Mouse (Mus musculus) retina, postnatal 7 days (tissue): Measurements from ENCODE around the gene Clcn7.

ENCODE experiments used
- DNase-seq: peaks from one replicate; pipeline ENCODE4 v3.0.0-alpha.2; 2012; ENCODE audit warnings: low read depth, low spot score

The Clcn7 gene

GRCm38 (mm10) chr17:25127079-25127478 lies 6.1 kb upstream of the Clcn7 start:
- no peak for DNase-seq

- no peak for DNase-seq
These were observed 5.5 kb upstream of the Clcn7 start for GRCm38 (mm10) chr17:25127681-25128080.

- DNase-seq = no peak
These were observed 3.1 kb upstream of the Clcn7 start for GRCm38 (mm10) chr17:25130060-25130459.

- DNase-seq = no peak
These were observed 2.4 kb downstream of the Clcn7 start for GRCm38 (mm10) chr17:25135622-25136021.

GRCm38 (mm10) chr17:25138803-25139202 lies 5.6 kb downstream of the Clcn7 start:
- no peak for DNase-seq

GRCm38 (mm10) chr17:25139960-25140359 lies 6.8 kb downstream of the Clcn7 start:
- no peak for DNase-seq

GRCm38 (mm10) chr17:25162161-25162560 lies 29.0 kb downstream of the Clcn7 start, which contains the start of gene Ccdc154:
Gene Ccdc154, plus strand, starts transcription at chr17:25162461.
- no peak for DNase-seq

GRCm38 (mm10) chr17:25163387-25163786 lies 30.2 kb downstream of the Clcn7 start:
- DNase-seq = no peak

- DNase-seq = no peak
These were observed 31.6 kb downstream of the Clcn7 start for GRCm38 (mm10) chr17:25164770-25165169.

GRCm38 (mm10) chr17:25165970-25166671 lies 32.9 kb downstream of the Clcn7 start:
- no peak for DNase-seq

- no peak for DNase-seq
These were observed 36.5 kb downstream of the Clcn7 start for GRCm38 (mm10) chr17:25169706-25170105.

- no peak for DNase-seq
These were observed 39.4 kb downstream of the Clcn7 start for GRCm38 (mm10) chr17:25172558-25172957.

GRCm38 (mm10) chr17:25175411-25175810 lies 42.2 kb downstream of the Clcn7 start, which contains the start of gene Gm38655:
Gene Gm38655, minus strand, starts transcription at chr17:25175471.
- DNase-seq = no peak

- no peak for DNase-seq
These were observed 50.0 kb downstream of the Clcn7 start for GRCm38 (mm10) chr17:25183232-25183631.

GRCm38 (mm10) chr17:25184129-25184691 lies 51.0 kb downstream of the Clcn7 start, which contains the start of gene BC003965:
Gene BC003965, plus strand, starts transcription at chr17:25184554.
- DNase-seq = peak; percentile 99

- DNase-seq = no peak
These were observed 51.8 kb downstream of the Clcn7 start for GRCm38 (mm10) chr17:25184961-25185360.

GRCm38 (mm10) chr17:25187784-25188149 lies 54.6 kb downstream of the Clcn7 start:
- DNase-seq = no peak

GRCm38 (mm10) chr17:25188150-25189031 lies 55.2 kb downstream of the Clcn7 start, which contains the start of gene Unkl:
Gene Unkl, plus strand, starts transcription at chr17:25188397.
- peak; percentile 51 for DNase-seq

- DNase-seq = no peak
These were observed 55.9 kb downstream of the Clcn7 start for GRCm38 (mm10) chr17:25189091-25189490.

GRCm38 (mm10) chr17:25202401-25202800 lies 69.2 kb downstream of the Clcn7 start:
- DNase-seq = no peak

GRCm38 (mm10) chr17:25210006-25210405 lies 76.8 kb downstream of the Clcn7 start:
- no peak for DNase-seq
